Mouse (Mus musculus) adrenal gland, adult 2 months (tissue): ENCODE measurements around the gene BC067074. TPM values are rescaled to one million over a fixed set of nuclear protein-coding genes. Genes with fewer than 3 reads are reported as not detected.
"Not testable (repeated sequence)": the region's sequence is repeated elsewhere in the genome, so short reads cannot be mapped to it uniquely, and the experiment has no call there.

Source experiments
- DNase-seq: peaks from one replicate; pipeline ENCODE4 v3.0.0; 2021
- long read RNA-seq: library from polyadenylated mRNA; stranded (forward); transcript quantifications from one replicate; pipeline ENCODE4 v2.0.0, GENCODE M21; 2021
- polyA plus RNA-seq: library from polyadenylated mRNA; depleted of rRNA; stranded (reverse); fragments of >200 nt; gene quantifications from 2 replicates; pipeline ENCODE4 v1.2.3, GENCODE M21; 2012; rRNA removed
- total RNA-seq, 2 experiments: library from RNA; stranded (reverse); gene quantifications; 2 replicates each; pipeline ENCODE4 v1.2.3; 2021

The BC067074 gene
- total RNA-seq (under 1 TPM; 0.69 to 0.98 TPM), polyA plus RNA-seq (0.48 TPM in 2 replicates)
- long read RNA-seq = 0 reads

DNA sequence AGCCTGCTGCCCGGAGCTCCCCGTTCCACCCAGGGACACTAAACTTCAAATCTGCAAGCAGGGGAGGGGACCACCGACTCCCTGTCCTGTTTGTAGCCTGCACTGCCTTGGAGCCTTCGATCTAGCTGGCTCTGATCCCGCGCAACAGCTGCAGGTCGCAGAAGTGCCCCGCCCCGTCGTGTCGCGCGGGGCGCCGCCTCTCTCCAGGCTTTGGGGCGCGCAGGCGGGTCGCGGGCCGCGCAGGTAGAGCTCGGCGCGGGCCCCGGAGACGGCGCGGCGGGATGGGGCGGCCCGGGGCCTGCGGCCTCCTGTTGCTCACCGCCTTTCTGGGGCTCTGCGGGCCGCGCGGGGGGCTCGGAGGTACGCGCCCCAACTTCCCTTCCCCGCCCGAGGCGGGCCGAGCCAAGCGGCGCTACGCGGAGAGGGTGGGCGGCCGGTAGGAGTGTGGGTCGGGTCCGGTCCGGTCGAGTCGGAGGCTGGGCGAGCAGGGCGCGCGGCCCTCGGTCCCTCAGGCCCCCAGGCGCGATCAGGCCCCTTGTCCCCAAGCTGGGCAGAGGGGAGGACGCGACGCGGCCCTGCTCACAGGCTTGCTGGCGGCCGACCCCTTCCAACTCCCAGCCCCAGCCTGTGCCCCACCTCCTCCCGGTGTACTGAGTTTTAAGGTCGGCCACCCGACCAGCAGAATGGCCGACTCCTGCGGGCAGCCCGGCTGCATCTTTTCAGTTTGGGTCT is at the start of gene BC067074:
BC067074 (plus strand) TSS at position 185 of the 732 bp plus-strand sequence.
- peak; percentile 28 for DNase-seq

DNA sequence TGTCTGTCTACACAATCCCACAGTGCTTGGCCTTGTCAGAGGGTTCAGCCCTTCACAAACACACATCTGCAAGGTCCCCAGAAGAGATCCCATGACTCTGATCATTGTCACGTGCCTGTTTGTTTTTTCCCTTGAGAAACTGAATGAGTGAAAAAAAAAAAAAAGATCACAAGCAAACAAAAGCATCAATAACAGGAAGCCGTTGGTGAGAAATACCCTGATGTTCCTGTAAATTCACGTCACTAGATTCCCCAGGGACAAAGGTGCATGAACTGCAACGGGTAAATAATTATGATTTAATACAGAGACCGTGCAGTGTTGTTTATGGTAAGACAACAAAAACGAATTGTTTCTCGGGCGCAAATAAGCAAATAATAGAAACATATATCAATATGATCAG is 47.9 kb upstream of the BC067074 start:
- no peak for DNase-seq

- DNase-seq = not testable (repeated sequence)
Observed at GRCm38 (mm10) chr13:113252580-113252979, 40.4 kb upstream of the BC067074 start.

DNA sequence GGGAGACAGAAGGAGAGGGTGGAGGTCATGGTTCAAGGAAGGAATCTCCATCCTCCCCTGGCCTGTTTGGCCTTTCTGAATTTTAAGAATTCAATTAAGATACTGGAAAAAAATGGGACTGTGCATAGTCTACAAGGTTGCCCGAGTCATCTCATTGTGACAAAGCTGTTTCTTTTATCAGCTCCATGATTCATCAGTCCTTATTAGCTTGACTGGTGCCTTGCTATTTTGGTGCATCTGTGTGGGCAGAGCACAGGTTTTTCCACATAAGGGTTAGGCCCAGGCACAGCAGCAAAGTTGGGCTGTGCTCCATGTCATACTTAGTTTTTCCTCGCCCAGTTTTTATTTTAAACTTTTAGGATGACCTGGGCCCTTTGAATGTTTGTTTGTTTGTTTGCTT is 36.2 kb upstream of the BC067074 start:
- no peak for DNase-seq

GRCm38 (mm10) chr13:113257190-113257589 is 35.8 kb upstream of the BC067074 start:
- no peak for DNase-seq

- DNase-seq = peak; percentile 9
Observed at GRCm38 (mm10) chr13:113259237-113259636, 33.7 kb upstream of the BC067074 start.

GRCm38 (mm10) chr13:113262822-113263221 is 30.1 kb upstream of the BC067074 start:
- no peak for DNase-seq

GRCm38 (mm10) chr13:113265257-113265656 is 27.7 kb upstream of the BC067074 start:
- peak; percentile 33 for DNase-seq

DNA sequence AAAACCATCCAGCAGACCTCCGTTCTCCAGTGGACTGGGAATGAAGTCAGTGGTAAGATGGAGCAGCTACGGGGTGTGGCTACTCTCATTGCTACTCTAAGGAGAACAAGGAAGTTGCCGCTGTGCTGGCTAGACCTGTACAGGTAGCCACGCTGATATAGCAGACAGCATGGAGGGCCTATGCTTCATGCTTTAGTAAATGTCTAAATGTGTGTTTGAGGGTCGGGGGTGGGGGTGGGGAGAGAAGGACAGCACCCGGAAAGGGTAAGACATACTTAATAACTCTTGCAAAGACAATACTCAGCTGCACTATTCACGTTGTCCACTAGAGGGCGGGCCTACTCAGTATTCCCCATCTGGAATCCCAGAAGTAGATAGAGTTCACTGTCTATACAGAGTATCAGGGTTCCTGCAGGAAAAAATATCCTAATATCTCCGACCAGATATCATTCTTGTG is 26.4 kb upstream of the BC067074 start:
- DNase-seq = peak; percentile 59

- DNase-seq = no peak
Observed at GRCm38 (mm10) chr13:113267204-113267603, 25.8 kb upstream of the BC067074 start.

- peak; percentile 71 for DNase-seq
Observed at GRCm38 (mm10) chr13:113269777-113270776, 22.9 kb upstream of the BC067074 start.

GRCm38 (mm10) chr13:113271189-113271588 is 21.8 kb upstream of the BC067074 start:
- DNase-seq = no peak

DNA sequence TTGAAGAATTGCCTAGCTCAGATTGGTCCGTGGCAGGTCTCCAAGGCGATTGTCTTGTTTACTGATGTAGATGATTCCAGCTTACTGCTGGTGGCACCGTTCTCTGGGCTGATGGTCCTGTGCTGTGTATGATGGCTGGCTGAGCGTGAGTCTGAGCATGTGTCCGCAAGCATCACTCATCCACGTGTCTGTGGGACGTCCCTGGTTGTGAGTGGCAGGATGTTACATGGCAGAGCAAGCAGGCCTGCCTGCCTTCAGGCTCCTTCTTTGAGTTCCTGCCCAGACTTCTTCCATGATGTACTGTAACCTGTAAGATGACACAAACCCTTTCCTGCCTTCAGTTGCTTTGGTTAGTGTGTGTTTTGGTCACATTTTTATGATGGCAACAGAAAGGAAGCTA is 5.8 kb upstream of the BC067074 start:
- no peak for DNase-seq

- DNase-seq = no peak
Observed at GRCm38 (mm10) chr13:113288210-113289197, 4.5 kb upstream of the BC067074 start.

DNA sequence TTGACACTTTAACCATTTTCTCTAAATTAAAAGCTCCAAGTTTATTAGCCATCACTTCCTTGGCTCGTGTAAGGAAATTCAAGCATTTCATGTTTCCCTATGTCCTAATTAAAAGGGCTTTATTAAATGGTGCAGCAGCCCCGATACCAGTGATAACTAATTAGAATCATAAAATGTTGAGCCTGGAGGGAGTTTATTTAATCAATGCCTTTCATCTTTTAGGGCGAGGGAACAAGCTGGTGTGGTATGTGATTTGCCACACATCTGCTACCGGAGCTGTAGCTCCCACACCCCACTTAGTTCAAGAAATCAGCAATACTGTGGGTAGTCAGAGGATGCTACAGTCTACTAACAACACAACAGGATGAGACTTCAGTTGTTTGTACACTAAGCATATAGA is 3.2 kb upstream of the BC067074 start:
- no peak for DNase-seq

DNA sequence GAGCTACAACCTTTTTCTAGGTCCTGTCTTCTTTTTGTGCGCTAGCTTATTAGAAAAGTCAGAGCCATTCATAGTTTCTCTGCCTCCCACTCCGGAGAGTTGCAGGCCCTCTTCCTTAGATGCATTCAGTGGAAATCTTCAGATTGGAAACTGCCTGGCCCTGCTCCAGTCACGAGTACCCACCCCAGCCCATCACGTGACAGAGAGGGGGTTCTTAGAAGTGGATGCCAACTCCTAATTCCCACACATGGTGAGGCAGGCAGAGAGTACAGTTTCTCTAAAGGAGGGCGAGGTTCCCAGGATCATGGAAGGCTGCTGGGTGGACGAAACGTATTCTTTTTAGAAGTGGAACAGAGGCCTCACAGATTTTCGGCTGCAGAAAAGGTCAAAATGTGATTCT is 958 bp upstream of the BC067074 start:
- no peak for DNase-seq

DNA sequence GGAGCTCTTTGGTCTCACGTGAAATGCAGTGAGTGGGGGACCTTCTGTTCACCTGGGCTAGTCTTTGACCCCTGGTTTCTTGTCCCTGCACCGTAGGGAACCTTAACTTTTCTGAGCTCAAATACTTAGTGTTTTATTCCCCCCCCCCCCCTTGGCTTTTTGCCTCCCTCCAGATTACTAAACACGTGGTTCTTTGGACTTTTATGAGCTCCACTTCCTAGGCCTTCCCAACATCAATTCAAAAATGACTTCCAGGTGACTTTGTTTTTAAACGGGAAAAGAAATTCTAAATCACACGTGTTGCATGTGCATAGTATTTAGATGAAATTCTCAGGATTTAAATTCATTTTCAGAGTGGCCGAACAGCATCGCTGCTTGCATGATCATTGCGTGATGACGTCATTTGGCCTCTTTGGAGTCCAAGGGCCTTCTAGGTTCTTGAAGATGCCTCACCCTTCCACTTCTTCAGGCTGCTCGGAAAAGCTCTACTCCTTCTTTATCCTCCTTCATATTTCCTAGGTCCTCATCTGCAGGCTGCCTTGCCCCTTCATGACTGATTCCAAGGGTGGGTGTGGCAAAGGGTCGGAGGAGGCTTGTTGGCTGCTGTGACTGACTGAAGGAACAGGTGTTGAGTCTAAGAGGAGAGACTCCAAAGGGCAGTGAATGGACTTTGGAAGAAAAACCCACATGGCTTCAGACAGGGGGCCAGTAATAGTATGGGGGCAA is 911 bp downstream of the BC067074 start:
- no peak for DNase-seq

DNA sequence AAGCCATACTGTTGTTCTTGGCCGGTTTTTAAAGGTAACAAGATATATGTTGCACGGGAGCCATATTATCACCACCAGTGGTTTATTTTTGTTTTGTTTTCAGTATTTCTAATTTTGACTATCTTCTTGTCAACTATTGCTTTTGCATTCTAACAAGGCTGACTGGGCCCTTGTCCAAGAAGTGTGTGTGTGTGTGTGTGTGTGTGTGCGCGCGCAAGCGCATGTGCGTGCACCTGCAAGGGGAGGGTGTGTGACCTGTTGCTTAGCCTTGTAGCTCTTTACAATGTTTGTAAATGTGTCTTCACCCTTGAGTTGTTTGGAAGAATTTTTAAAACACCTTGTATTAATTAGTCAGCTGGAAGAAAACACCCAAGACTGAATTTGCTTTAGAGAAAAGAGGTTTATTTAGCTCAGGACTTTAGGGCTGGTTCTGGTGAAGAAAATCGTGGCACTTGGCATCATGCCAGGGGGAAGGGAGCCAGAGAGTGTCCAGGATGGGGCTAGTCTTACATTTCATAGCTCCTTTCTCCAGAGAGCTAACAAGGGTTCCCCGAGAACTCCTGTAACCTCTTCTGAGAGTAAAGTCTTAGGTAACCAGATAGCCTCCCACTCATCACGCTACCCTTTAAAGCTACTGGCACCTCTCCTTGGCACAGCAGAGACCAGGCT is 3.0 kb downstream of the BC067074 start:
- DNase-seq = no peak

- DNase-seq = no peak
Observed at GRCm38 (mm10) chr13:113306581-113306980, 13.6 kb downstream of the BC067074 start.

GRCm38 (mm10) chr13:113319588-113319987 is 26.6 kb downstream of the BC067074 start:
- no peak for DNase-seq
